Mouse (Mus musculus): ENCODE data around the gene Mfsd14a.

DNA sequence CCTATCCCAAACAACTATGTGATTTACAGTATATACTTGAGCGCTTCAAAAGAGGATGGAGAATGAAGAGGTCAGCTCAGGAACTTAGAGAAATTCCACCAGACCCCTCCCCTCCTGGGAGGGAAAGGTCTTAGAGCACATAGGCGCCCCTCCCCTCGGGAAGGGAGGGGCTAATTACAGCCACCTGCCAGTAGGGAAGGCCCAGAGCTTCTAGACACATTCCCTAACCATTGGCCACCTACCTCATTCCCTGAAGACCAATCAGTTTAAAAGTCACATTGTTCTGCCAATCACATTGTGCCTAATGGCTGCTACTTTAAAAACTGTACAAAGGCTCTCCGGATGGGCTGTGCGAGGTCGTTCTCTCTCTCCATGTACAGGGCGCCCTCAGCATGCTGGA, 39.8 kb downstream of the Mfsd14a start:
- no peak for TF ChIP-seq CTCF (IDR thresholded peaks at IDR 0.05; ENCODE audit: insufficient read depth, low read length)
- TF ChIP-seq POLR2A (IDR thresholded peaks at IDR 0.05; ENCODE audit: borderline replicate concordance, extremely low read depth, low read depth, low read length): no peak
